Mouse (Mus musculus): ENCODE results near the gene Asic2.

Gene Asic2

DNA sequence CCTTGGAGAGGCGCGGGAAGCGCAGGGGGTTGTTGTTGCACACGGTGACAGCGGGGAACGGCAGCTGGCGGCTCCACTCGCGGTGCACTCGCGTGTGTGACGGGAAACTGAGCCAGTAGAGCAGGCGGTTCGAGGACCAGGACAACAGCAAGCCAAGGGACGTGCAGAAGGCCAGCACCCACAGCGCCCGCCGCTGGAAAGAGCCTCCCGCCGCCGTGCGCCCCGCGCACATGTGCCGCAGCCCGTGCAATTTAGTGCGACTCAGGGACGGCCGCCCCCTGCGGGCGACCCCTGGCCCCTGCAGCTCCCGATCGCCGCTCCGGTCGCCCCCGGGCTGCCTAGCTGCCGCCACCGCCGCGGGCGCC is 816.3 kb downstream of the Asic2 start:
- CTCF ChIA-PET: interaction anchor here (0.5 to 2.3 kb wide), 19 partner anchors 18 to 748 kb away, joined by 3 to 11 read pairs (median 3); no protein-coding TSS in a partner anchor
- POLR2A ChIA-PET: no interaction called here

- ChIA-PET POLR2A (interaction anchor here in 2 of 4 experiments (0.6 to 1.4 kb wide), 2 partner anchors 17 to 444 kb away, joined by 3 to 6 read pairs; no protein-coding TSS in a partner anchor), CTCF (interaction anchor here (0.5 to 2.3 kb wide), 16 partner anchors 17 to 749 kb away, joined by 3 to 11 read pairs (median 3); no protein-coding TSS in a partner anchor)
These were observed 816.8 kb downstream of the Asic2 start for GRCm38 (mm10) chr11:81151286-81152020.

- ChIA-PET POLR2A (interaction anchor here in 3 of 4 experiments (0.6 to 1.4 kb wide), 5 partner anchors 17 to 445 kb away, joined by 3 to 7 read pairs (median 3); no protein-coding TSS in a partner anchor), CTCF (interaction anchor here in 2 of 4 experiments (0.5 to 1.1 kb wide), 4 partner anchors 29 to 565 kb away, joined by 3 read pairs; no protein-coding TSS in a partner anchor)
These were observed 817.6 kb downstream of the Asic2 start for GRCm38 (mm10) chr11:81150621-81151020.

- POLR2A ChIA-PET: no interaction called here
- CTCF ChIA-PET: interaction anchor here in 1 of 4 experiments (0.6 kb wide), 1 partner anchor 1796 kb away, joined by 3 read pairs; no protein-coding TSS in a partner anchor
These were observed 819.8 kb downstream of the Asic2 start for GRCm38 (mm10) chr11:81148423-81148822.

DNA sequence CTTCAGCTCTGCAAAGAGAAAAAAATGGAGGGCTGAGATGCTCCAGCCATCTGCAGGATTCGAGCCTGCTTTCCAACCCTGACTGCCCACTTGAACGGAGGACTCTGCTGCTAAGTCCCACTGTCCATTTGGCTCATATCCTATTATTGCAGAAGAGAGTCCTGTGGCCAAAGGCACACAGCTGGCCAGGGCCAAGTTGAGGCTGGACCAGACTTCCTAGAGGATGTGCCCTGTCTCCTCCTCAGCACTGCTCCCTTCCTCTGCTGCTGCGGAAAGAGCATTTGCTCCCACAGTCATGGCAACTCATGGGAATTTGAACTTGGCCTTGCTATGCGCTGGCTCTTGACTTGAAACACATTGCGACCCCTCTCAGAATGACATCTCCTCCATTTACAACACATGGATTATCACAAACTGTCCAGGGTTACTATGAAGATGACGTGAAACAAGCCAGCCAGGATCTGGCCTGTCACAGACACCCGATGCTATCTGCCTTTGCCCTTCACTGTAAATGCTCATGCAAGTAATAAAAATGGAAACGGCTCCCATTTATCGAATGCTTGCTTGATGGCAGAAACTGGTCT is 821.6 kb downstream of the Asic2 start:
- ChIA-PET POLR2A (no interaction called here), CTCF (no interaction called here)

DNA sequence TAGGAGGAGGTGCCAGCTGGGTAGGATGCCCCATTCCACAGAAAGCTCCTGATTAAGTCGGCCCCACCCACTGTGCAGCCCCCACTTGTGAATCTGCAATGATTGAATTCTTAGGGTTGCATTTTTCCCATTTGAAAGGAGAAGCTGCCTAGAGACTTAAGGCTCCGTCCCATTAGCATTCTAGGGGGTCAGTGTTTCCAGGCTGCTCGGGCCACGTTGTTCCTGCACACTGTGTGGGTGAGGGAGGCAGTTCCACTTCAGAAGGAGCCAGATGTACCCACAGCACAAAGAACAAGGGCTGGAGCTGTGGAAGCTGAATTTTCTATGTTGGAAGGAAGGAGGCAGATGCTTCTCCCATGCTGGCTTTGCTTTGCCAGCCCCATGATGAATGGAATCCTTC is 833.1 kb downstream of the Asic2 start:
- ChIA-PET POLR2A (interaction anchor here in 1 of 4 experiments (1.2 kb wide), 1 partner anchor 13 kb away, joined by 3 read pairs; no protein-coding TSS in a partner anchor), CTCF (interaction anchor here in 1 of 4 experiments (1.5 kb wide), 1 partner anchor 17 kb away, joined by 5 read pairs; no protein-coding TSS in a partner anchor)

- ChIA-PET POLR2A (interaction anchor here (0.5 to 1.3 kb wide), 6 partner anchors 14 to 479 kb away, joined by 3 to 6 read pairs (median 4); no protein-coding TSS in a partner anchor), CTCF (interaction anchor here in 3 of 4 experiments (0.9 to 1.6 kb wide), 4 partner anchors 18 to 479 kb away, joined by 3 to 6 read pairs (median 4); no protein-coding TSS in a partner anchor)
These were observed 834.3 kb downstream of the Asic2 start for GRCm38 (mm10) chr11:81133950-81134349.

- ChIA-PET CTCF (interaction anchor here in 1 of 4 experiments (1.6 kb wide), 1 partner anchor 20 kb away, joined by 6 read pairs; no protein-coding TSS in a partner anchor), POLR2A (interaction anchor here in 1 of 4 experiments (0.6 kb wide), 1 partner anchor 295 kb away, joined by 3 read pairs; no protein-coding TSS in a partner anchor)
These were observed 835.6 kb downstream of the Asic2 start for GRCm38 (mm10) chr11:81132669-81133068.

- ChIA-PET CTCF (interaction anchor here in 1 of 4 experiments (0.6 kb wide), 1 partner anchor 482 kb away, joined by 3 read pairs; no protein-coding TSS in a partner anchor), POLR2A (no interaction called here)
These were observed 843.9 kb downstream of the Asic2 start for GRCm38 (mm10) chr11:81124363-81124762.

DNA sequence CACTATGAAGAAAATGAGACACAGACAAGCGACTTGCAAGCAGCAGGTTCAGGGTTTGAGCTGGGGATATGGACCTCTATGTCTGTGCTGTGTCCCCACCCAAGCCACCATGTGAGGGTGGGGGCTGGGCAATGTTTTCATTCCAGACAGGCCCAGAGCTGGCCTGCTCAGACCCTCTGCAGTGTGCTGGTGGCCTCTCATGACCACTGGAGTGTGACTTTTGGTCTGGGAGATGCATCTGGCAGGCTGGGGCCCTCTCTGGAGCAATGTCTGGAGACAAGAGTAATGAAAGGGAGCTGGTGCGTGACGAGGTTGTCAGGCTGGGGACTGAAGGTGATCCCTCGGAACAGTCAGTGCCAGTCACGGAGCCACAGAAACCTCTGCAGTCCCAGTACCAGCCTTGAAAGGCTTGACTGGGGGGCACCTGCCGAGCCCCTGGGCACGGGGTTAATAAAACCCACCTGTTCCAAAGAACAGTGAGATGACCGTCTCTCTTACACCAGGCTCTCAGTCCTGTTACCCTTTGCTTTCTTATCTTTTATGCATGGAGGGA is 848.2 kb downstream of the Asic2 start:
- ChIA-PET CTCF (no interaction called here), POLR2A (no interaction called here)

GRCm38 (mm10) chr11:81118055-81118454 is 850.2 kb downstream of the Asic2 start:
- POLR2A ChIA-PET: no interaction called here
- CTCF ChIA-PET: no interaction called here

GRCm38 (mm10) chr11:81115666-81116065 is 852.6 kb downstream of the Asic2 start:
- POLR2A ChIA-PET: no interaction called here
- CTCF ChIA-PET: interaction anchor here in 1 of 4 experiments (0.7 kb wide), 1 partner anchor 508 kb away, joined by 3 read pairs; no protein-coding TSS in a partner anchor

DNA sequence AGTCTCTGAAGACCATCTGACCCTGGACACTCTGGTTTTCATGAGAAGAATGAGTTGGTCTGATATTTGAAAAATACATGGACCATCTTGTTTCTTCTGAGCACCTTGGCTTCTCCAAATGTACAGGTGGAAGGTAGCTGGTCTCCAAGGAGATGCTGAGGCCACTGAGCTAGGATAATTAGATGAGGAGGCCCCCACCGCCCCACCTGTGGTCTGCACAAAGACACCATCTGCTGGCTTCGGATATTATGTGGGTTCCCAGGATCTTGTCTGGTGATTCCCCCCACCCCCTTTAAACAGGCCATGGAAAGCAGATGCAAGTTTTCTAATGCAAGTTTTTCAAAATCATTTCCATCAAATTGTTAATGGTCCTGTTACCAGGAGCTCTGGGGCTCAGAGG is 856.6 kb downstream of the Asic2 start:
- ChIA-PET POLR2A (interaction anchor here in 1 of 4 experiments (1.0 kb wide), 1 partner anchor 16 kb away, joined by 3 read pairs; no protein-coding TSS in a partner anchor), CTCF (no interaction called here)

DNA sequence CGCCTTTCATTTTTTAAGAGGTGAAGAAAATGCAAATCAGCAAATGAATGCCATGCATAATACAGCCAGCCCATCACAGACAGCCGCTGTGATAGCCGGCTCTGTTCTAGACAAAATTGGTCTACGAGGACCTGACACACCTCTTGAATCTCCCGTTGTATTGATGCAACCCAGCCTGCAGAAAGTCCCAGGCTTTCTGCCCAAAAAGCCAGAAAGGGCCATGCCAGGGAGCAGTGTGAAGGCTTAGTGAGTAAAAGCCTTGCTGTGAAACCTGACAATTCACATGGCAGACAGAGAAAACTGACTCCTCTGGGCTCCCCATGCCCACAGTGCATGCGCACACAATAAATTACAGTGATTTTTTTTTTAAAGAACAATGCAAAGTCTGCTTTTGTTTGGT is 858.2 kb downstream of the Asic2 start:
- POLR2A ChIA-PET: no interaction called here
- CTCF ChIA-PET: no interaction called here

GRCm38 (mm10) chr11:81106949-81107348 is 861.3 kb downstream of the Asic2 start:
- ChIA-PET CTCF (interaction anchor here in 2 of 4 experiments (0.5 to 0.6 kb wide), 2 partner anchors 206 to 328 kb away, joined by 3 to 6 read pairs; no protein-coding TSS in a partner anchor), POLR2A (no interaction called here)

- POLR2A ChIA-PET: interaction anchor here in 1 of 4 experiments (0.7 kb wide), 1 partner anchor 84 kb away, joined by 5 read pairs; no protein-coding TSS in a partner anchor
- CTCF ChIA-PET: interaction anchor here in 1 of 4 experiments (0.8 kb wide), 1 partner anchor 321 kb away, joined by 3 read pairs; the partner anchor contains the start of gene Myo1d
These were observed 867.4 kb downstream of the Asic2 start for GRCm38 (mm10) chr11:81100829-81101228.

DNA sequence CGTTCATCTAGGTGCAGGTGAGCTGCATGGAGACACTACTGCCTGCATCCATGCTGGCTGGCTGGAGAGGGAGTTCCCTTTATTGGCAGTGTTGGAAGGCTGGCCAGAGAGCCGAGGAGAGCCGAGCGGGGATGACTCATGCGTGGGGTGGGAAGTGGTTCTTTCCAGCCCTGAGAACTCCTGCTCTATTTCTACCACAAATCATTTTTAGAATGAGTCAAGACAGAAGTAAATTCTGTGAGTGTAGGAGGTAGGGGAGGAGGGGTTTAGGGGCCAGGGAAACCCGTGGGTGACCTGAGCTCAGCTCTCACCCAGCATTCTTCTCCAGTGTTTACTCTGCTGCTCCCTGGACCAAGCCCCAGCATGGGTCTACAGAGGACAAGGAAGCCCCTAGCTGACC is 872.2 kb downstream of the Asic2 start:
- ChIA-PET POLR2A (no interaction called here), CTCF (interaction anchor here in 1 of 4 experiments (0.6 kb wide), 1 partner anchor 10 kb away, joined by 4 read pairs; no protein-coding TSS in a partner anchor)

- ChIA-PET CTCF (no interaction called here), POLR2A (no interaction called here)
These were observed 873.7 kb downstream of the Asic2 start for GRCm38 (mm10) chr11:81094581-81094980.

GRCm38 (mm10) chr11:81092161-81092560 is 876.1 kb downstream of the Asic2 start:
- ChIA-PET CTCF (interaction anchor here in 2 of 4 experiments (0.6 kb wide), 2 partner anchors 34 to 243 kb away, joined by 3 to 11 read pairs; no protein-coding TSS in a partner anchor), POLR2A (no interaction called here)

All from embryonic stem cell, embryonic (primary cell).